Mouse (Mus musculus) kidney, postnatal 14 days (tissue): ENCODE results near the gene Cdk4.

Experiments
- DNase-seq: peaks from one replicate; pipeline ENCODE4 v3.0.0; 2022; ENCODE audit warnings: mixed read lengths

Gene Cdk4

GRCm38 (mm10) chr10:127101151-127101550 is 37.8 kb downstream of the Cdk4 start:
- DNase-seq: no peak

GRCm38 (mm10) chr10:127103631-127104030 is 40.3 kb downstream of the Cdk4 start:
- DNase-seq: no peak

- DNase-seq: no peak
These were observed 44.4 kb downstream of the Cdk4 start for GRCm38 (mm10) chr10:127107563-127108261.

DNA sequence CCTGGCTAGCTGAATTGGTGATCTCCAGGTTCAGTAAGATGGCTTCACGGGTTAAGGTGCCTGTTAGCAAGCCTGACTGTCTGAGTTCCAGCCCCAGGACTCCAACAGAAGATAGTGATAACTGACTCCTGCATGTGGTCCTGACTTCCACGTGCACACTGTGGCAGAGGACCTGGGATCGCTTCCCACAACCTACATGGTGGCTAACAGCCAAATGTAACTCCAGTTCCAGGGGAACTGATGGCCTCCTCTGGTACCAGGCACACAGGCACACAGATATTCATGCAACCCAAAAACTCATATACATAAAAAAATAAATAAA is 44.9 kb downstream of the Cdk4 start:
- no peak for DNase-seq

DNA sequence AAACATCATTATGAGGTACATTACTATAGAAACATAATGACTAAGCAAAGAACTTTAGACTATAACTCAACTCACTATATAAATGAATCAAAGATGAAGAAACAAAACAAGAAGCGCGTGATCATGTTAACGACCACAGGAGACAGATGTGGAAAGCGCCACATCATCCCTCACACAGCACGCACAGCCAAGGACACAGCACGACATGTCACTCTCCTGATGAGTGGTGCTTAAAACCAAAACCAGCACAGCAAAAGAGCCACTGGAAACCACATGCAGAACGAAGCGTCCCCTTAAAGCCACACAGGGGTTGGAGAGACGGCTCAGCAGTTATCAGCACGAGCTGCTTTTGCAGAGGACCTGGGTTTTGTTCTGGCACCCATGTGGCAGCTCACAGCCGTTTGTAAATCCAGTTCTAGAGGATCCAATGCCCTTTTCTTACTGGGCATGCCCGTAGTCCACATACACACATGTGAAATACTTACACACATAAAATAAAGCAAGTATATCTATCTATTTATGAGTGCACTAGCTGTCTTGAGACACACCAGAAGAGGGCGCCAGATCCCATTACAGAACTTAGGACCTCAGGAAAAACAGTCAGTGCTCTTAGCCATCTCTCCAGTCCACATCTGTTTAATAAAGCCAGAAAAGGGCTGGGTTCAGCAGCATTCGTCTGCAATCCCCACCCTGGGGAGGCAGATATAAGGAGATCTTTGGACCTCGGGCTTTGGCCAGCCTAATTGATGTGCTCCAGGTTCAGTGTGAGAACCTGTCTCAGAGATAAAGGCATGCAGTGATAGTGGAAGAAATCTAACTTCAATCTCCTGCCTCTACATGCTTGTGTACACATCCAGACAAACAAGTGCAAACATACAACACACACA is 47.9 kb downstream of the Cdk4 start:
- DNase-seq: no peak

DNA sequence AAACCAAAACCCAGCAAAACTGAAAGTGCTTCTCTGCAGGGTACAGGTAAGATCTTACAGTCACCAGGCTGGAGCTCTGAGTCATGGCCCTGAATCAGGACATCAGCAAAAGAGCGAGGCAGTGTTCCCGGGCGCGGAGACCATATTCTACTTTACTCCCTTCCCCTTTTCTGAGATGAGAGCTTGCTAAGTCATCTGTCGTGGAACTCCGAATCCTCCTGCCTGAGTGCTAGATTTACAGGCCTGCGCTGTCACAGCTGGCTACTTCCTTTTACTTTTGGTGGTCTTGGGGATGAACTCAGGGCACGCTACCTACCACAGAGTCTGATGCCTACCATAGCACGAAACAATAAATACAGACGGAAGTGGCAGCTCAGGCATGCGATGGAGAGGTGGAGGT is 51.1 kb downstream of the Cdk4 start:
- no peak for DNase-seq

- DNase-seq: no peak
These were observed 51.7 kb downstream of the Cdk4 start for GRCm38 (mm10) chr10:127115068-127115467.
